In genomic region chr13:34408007-34408668, GRCm38 (mm10) we compare ENCODE assay signal across 7 mouse cellular contexts.
DNase-seq lines count a peak whose midpoint lies in the region; ATAC-seq and TF ChIP-seq lines count a peak whose summit lies in the region.

No protein-coding gene starts in this region.

- H3K4me1 ChIP-seq in kidney, adult 2 months (ENCODE audit: control insufficient read depth, insufficient read depth, low read length), result no peaks in the 10 kb centered on the region
- H3K4me1 ChIP-seq in liver, embryonic 12.5 days, result no peaks in the 10 kb centered on the region

- TF ChIP-seq CTCF in kidney, adult 2 months (conservative IDR thresholded peaks at IDR 0.05; ENCODE audit: insufficient read depth, insufficient read length, low read depth, low read length), result no peak
- TF ChIP-seq CTCF in Patski (IDR thresholded peaks at IDR 0.05), result no peak

- no peaks in the 10 kb centered on the region for H3K9me3 ChIP-seq in liver, embryonic 12.5 days (replicated peaks)

- 72% methylated on average over 4 of the region's 4 CpGs for WGBS in kidney, adult 2 months
- 57% methylated on average over 4 of the region's 4 CpGs for WGBS in liver, embryonic 12.5 days (ENCODE audit: insufficient replicate concordance)

- no peak for TF ChIP-seq POLR2A in kidney, adult 2 months (IDR thresholded peaks at IDR 0.05; ENCODE audit: low read depth, low read length)

- H3K27me3 ChIP-seq in kidney, adult 2 months (replicated peaks; ENCODE audit: control insufficient read depth, insufficient read depth, low read length), result no peaks in the 10 kb centered on the region
- H3K27me3 ChIP-seq in Patski, result no peaks in the 10 kb centered on the region
- H3K27me3 ChIP-seq in liver, embryonic 12.5 days (replicated peaks), result no peaks in the 10 kb centered on the region

- H3K9ac ChIP-seq in liver, embryonic 12.5 days, result no peak overlapping the region

- no peak overlapping the region for H3K27ac ChIP-seq in kidney, adult 2 months (ENCODE audit: insufficient read depth, low read depth, low read length)
- no peak overlapping the region for H3K27ac ChIP-seq in liver, embryonic 12.5 days

- no peak overlapping the region for H3K4me2 ChIP-seq in liver, embryonic 12.5 days

- H3K4me3 ChIP-seq in kidney, adult 2 months (ENCODE audit: insufficient read depth, low read depth, low read length), result no peak overlapping the region
- H3K4me3 ChIP-seq in liver, embryonic 12.5 days, result no peak overlapping the region

- ATAC-seq in Patski, result peak; percentile 44
- ATAC-seq in liver, embryonic 12.5 days, result peak; percentile 55

- POLR2A ChIA-PET in Patski (lab: Charles Lee), result no interaction called here

- no peaks in the 10 kb centered on the region for H3K36me3 ChIP-seq in kidney, adult 2 months (ENCODE audit: control insufficient read depth, insufficient read depth, low read length)
- H3K36me3 ChIP-seq in liver, embryonic 12.5 days, result no peaks in the 10 kb centered on the region

- CTCF ChIA-PET in Patski (lab: Charles Lee), result interaction anchor here (1.3 kb wide), 1 partner anchor 24 kb away, joined by 3 read pairs; no protein-coding TSS in a partner anchor

- in situ Hi-C loops in Patski (cut with MboI; ENCODE audit: low pct_unique_long_range_greater_than_20kb), result no loop called here

- peak; percentile 5 for DNase-seq in kidney, adult 2 months
- DNase-seq in kidney, adult 9 months, result no peak
- DNase-seq in Patski (ENCODE audit: low read depth, low spot score), result no peak
- peak; percentile 45 for DNase-seq in fat pad, adult 2 months (ENCODE audit: extremely low read depth, low read depth, low spot score)
- peak; percentile 66 for DNase-seq in telencephalon, adult 2 months (ENCODE audit: low read depth, low spot score)
- DNase-seq in thymus, postnatal 4 days, result no peak

Comparison
In these comparisons a context has a peak if more than half of its experiments do, and no peak if none do; other contexts are left out.
1. DNase-seq: peak in kidney, adult 2 months (single experiment), fat pad, adult 2 months (single experiment) and telencephalon, adult 2 months (single experiment); none in kidney, adult 9 months (single experiment), Patski (single experiment) and thymus, postnatal 4 days (single experiment).